Mouse (Mus musculus) fat pad, adult 2 months (tissue): ENCODE data around the gene Pcolce2.
"Not testable (repeated sequence)": the region's sequence is repeated elsewhere in the genome, so short reads cannot be mapped to it uniquely, and the experiment has no call there.

ENCODE experiments used
- DNase-seq: peaks from one replicate; pipeline ENCODE4 v3.0.0-alpha.2; 2011; ENCODE audit warnings: low read depth, low spot score; ENCODE audit errors: extremely low read depth

Gene Pcolce2

DNA sequence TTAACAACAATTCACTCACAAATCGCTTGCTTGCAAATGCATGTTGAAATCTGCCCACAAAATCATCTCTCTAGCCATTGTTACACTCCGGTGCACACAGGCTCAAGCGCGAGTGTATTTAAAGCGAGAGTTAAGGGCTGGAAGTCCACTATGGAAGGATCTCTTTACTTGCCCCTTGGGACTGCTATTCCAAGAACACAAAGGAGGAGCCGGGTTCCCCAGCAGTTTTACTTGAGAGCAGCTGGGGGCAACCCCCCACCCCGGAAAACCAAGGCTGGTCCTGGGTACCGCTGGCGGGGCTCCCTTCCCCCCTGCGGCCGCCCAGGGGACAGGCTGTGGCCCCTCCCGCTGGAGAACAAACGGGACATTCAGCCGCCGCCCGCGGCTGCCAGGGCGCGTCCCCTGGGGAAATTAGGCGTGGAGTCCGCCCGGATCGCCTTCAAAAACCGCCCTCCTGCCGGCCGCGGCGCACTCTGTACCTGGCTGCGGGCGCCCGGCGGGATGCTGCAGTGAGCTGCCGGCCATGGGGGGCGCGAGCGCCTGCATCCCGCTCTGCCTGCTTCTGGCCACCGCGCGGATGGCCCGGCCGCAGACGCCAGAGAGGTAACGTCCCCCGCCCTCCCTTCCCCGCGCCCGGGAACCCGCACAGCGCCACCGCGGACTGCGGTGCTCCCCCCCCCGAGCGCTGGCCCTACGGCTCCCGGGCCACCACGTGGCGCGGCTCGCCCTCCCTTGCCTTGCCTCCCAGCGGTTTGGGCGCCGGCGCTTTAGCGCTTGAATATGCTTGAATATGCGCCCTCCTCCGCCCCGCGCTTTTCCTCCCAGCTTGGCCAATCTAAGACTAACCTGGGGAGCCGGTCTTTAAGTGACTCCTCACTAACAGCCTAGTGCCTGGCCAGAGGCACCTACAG, at the start of gene Pcolce2:
TSS of gene Pcolce2 (plus strand) at position 331 of the 911 bp plus-strand sequence.
- no peak for DNase-seq

DNA sequence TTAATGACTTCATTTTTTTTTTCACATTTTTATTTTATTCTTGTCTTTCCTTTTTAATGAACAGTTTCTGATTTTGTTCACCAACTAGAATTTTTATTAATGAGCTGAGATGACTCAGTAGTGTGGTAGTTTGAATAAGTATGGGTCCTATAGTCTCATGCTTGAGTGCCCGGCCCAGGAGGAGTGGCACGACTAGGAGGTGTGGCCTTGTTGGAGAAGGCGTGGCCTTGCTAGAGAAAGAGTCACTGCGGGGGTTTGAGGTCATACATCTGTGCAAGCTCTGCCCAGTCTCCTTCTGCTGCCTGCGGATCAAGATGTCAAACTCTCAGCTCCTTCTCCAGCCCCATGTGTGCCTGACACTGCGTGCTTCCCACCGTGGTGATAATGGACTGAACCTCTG, 49.3 kb upstream of the Pcolce2 start:
- no peak for DNase-seq

DNA sequence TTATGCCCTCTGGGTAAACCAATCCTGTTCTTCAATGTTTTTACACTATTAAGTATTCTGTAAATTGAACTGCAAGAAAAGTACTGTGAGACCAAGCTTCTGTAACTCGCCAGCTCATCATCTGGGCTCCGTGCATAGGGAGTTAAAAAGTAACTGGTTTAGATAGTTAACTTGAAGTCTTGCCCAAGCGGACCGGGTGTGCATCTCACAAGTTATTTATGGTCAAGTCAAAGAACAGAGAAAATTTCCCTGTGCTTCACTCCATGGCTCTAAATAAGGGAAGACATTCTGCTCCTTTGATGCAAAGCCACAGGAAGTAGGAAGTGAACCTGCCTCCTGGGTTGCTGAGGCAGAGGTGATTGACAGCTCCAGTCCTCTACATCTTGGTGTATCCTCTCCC, 43.1 kb upstream of the Pcolce2 start:
- DNase-seq = no peak

DNA sequence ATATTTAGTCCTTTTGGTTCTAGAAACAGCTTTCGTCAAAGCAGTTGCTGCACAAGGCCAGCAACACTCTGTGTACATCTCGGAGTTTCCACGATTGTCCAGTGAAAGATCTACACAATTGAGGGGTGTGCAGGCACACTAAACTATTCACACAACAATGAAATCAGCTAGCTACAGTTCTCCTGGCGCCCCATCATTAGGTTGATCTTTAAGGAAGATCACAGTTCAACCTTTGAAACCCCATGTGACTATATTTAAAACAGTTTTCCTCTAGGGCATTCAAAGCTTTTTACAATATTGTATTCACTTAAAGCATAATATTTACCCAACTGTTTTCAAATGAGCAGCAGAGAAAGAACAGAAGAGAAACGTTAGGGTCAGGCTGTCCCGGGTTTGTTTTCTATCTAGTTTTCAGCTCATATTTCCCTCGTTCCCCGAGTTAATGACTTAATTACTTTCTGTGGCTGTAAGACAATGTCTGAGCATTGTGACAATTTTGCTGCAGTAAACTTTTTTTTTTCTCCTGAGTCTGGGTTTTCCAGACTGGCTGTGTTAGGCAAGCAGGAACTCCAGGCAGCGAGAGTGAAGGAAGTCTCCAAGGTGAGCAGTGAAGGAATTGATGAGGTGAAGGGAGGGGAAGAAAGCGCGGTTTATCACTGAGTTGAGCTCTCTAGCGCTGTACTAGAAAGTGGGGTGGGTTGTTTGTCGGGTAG, 39.8 kb upstream of the Pcolce2 start:
- DNase-seq = no peak

DNA sequence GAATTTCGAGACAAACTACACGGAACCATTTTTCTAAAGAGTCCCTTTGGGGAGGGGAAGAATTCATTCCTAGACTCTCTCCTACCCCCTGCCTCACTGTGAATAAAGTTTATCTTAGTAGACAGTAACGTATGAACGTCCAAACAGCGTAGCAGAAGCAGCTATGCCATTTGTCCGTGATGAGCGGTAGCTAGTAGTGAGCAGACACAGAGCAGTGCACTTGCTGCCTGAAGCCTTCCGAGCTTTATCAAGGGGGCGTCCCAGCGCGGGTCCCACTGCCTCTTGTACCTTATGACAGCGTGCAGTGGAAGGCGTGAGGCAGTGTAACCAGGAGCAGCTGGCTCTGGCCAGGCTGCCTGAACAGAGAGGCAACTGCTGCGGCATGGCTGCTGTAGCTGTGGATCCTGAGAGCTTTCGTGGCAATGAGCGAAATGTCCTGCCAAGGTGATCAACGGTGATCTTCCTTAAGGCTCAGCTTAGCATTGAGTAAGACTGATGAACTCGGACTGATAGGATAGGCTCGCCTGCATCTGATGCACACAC, 39.2 kb upstream of the Pcolce2 start:
- peak; percentile 10 for DNase-seq

DNA sequence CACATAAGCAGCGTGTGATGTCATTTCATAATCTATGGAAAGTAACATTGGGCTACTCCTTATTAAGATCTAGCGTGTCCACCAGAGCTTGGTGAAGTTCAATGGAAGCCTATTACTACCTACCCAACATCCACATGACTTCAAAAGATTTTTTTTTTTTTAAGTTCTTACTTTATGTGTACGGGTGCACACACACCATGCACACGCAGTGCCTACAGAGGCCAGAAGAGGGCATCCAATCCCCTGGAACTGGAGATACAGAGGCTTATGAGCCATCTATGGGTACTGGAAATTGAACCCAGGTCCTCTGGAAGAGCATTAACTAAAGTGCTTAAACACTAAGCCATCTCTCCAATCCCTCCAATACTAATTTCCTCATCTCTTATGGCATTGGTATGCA, 38.0 kb upstream of the Pcolce2 start:
- no peak for DNase-seq

DNA sequence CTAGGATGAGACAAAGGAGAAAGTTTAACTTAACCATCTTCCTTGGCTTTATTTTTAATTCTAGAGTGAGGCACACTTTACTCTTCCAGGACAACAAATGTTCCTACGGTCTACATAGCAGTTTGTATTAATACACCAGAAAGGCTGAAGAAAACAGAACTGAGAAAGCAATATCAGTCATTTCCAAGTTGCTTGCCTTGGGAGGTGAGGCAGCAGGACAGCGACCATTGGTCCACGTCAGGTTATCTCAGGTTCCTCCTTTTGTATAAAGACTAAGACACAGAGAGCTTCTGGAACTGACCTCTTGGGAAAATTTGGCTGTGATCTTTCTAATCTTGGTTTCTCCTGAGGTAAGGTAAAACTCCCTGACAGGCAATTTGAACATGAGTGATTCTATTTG, 34.6 kb upstream of the Pcolce2 start:
- DNase-seq = no peak

DNA sequence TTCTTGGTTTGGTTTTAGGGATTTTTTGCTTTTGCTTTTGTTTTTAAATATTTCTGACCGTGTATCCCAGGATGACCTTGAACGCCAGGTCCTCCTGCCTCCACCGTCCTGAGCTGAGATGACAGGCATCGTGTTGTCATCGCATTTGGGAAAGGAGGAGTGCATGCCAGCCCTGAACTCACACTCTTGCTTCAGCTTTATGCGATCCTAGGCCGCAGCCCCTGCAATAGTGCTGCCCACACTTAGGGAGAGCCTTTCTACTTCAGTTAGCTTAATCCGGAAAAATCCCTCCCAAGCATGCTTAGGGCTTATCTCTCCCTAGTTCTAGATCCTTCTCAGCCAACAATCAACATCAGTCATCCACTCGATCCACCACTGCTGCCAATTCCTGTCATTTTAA, 34.1 kb upstream of the Pcolce2 start:
- DNase-seq = no peak

DNA sequence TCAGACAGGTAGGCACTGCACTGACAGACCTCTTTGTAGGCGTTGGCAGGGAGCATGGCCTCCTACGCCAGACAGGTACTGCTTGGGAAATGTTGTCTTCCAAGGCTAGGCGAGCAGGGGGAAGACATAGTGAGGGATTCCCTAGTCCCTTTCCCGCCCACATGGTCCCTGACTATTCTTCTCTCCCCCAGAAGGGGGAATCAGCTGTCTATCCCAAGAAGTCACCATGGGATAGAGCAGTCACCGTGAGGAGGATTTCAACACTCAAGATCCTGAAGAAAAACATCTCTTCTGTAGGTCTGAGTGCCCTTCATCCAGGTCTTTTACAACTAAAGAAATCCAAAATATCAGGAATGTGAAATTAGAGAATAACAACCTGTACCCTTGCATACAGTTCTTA, 30.2 kb upstream of the Pcolce2 start:
- no peak for DNase-seq

DNA sequence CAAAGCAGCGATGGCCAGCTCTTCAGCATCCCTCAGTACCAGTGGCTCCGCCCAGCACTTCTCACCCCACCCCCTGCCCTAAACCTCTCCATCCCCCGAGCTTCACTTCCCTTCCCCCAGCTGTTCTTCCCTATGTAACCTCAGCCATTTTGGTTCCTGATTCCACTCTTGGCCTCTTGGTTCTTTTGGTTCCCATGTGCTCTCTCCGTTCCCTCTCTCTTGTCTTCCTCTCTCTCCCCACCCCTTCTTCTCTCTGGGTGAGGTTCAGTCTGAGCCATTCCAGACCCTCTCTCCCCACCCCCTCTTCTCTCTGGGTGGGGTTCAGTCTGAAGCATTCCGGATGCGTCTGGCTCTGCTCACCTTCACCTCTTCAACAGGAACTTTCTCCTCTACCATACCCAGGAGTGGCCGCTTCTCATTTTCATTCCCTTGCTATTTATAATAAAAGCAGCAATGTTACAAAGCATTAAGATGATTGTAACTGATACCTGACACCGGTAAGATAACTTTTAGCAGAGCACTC, 25.1 kb upstream of the Pcolce2 start:
- no peak for DNase-seq

DNA sequence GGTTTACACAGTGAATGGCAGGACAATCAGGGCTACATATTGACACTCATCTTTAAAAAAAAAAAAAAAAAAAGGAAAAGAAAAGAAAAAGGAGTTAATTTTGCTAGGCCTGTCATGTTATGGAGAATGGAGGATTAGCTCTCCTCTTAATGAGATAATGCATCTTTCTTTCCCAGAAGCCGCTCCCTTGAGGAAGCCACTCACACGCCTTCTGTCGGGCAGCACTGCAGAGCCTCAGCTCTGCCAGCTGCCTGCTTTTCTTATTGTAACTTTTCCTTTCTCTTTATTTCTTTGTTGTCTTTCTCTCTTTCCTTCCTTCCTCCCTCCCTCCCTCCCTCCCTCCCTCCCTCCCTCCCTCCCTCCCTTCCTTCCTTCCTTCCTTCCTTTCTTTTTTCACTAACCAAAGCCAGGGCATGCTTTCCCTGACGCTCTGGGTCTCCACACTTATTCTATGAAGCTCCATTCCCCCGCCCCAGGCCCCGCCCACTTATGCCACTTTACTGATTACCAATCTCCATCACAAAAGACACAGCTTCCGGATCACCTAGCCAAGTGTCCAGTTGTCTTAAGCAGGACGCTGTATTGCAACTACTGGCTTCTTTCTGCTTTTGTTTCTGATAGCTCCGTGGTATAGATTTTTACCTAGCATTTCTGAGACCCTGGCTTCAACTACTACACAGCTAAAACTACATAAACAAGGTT, 23.8 kb upstream of the Pcolce2 start:
- no peak for DNase-seq

DNA sequence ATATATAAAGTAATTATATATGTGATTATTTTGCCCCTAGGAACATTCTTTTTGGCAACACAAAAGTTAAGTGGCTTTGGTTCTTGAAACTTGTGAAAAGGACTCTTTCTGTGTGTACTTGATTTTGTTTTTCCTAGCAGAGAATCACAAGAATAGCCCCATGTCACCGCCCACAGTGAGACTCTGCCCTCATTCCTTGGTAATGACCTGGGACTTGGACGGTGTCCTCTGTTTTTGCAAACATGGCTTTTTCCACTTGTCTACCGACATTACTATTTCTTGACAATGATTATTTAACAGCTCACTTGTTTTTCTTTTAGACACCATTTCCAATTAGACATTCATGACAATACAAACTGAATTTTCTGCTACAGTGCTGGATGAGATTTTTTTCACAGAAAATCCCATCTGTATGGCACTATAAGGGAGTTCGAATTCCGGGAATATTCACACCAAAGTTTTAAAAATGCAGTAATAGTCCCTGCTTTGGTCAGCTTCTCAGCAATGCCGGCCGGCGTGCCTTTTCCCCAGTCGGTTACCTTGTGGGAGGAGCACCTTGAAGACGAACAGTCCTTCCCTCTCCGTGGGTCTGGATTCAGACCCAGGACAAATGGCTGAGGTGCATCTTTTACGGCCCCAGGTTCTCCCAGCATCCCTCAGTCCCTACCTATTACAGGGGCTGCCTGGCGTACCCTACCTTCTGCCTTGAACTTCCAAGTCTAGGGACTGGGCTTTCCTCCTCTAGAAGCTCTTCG, 22.4 kb upstream of the Pcolce2 start:
- DNase-seq = no peak

DNA sequence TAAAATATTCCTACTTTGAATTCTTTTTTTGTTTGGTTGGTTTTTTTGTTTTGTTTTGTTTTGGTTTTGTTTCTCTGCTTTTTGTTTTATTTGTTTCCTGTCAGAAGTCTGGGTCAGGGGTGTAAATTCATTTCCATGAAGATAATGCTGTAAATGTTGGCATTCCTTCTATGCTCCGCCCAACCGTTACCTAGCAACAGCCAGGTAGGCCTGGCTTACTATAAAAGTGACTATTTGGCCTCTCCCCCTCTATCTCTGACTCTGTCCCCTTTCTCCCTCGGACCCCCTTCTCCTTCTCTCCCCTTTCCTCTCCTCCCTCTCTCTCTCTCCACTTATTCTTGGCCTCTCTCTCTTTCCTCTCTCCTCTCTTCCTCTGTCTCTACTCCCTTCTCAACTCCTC, 21.4 kb upstream of the Pcolce2 start:
- no peak for DNase-seq

DNA sequence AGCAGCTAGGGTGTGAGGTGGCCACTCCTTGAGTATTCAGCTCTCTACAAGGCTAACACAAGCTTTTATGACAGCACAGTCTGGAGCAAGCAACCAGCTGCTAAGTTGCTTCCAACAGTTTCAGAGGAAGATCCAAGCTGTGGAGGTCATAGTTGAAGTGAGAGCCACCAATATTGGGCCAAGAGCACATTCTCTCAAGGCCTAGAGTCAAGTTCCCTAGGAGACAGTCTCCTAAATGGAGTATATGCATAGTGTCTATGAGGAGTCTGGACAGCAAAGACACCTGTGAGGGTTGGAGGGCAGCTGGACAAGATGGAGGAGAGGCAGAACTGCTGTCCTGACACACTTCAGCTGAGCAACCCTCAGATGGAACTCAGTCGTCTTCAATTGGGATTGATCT, 18.8 kb upstream of the Pcolce2 start:
- DNase-seq = no peak

DNA sequence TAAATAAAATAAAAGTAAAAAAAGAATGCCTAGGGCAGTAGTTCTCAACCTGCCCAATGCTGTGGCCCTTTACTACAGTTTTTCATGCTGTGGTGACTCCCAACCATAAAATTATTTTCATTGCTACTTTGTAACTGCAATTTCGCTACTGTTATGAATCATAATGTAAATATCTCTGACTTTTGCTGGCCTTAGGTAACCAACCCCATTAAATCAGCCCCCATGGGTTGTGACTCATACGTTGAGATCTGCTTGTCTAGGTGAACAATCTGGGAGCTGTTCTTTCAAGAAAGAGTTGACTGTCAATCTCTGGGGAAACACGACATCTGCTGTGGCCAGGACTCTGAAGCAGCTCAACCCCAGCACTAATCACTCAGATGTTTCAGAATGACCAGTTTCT, 13.3 kb upstream of the Pcolce2 start:
- DNase-seq = no peak

DNA sequence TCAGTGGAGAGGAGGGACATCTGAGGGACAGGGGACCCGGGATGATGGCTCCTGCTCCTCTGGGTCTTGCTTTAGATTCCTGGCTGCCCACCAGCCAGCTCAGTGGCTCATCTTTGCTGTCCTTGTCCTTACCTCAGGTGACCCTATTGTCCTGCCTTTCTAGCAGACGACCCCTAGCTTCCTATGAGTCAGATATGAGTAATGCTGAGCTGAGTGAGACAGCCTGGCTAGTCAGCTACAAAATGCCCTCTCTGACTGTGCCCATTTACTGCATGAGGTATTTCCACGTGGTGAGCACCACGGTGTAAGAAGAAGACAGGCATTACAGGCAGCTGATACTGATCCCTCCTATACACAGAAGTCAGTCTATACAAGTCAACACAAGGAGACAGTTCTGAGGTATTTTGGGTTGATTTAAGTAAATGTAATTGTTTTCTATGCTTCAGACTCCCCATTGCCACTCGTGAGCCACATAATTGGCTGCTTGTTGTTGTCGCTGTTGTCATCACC, 8.9 kb upstream of the Pcolce2 start:
- no peak for DNase-seq

DNA sequence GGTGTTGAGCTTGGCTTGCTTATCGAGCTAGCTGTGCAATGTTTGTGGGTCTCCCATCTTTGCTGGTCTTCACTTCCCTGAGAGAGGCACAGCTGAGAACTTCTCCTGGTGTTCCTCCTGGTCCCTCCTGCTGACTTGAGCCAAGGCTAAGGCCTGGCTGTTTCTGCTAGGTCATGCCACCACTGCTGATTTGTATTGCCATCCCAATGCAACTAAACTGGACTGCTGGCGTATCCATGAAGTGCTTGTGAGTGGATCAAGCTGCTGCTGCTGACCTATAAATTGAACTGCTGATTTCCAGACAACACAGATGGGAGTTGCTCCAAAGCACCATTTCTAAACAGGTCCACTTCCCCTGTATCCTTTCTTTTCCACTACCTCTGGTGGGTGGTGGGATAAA, 7.8 kb upstream of the Pcolce2 start:
- not testable (repeated sequence) for DNase-seq

DNA sequence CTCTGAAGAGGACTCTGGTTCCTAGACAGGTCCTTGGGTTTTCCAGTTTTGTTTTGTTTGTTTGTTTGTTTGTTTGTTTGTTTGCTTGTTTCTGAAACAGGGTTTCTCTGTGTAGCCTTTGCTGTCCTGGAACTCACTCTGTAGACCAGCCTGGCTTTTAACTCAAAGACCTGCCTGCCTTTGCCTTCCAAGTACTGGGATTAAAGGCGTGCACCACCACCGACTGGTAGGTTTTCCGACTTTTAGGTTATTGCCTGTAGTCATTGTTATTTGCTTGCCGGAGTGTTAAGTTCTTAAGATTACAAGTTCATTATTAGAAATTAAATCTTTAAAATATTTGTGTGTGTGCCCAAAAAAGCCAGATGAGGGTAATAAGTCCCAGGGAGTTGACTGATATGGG, 1.0 kb upstream of the Pcolce2 start:
- DNase-seq = no peak

DNA sequence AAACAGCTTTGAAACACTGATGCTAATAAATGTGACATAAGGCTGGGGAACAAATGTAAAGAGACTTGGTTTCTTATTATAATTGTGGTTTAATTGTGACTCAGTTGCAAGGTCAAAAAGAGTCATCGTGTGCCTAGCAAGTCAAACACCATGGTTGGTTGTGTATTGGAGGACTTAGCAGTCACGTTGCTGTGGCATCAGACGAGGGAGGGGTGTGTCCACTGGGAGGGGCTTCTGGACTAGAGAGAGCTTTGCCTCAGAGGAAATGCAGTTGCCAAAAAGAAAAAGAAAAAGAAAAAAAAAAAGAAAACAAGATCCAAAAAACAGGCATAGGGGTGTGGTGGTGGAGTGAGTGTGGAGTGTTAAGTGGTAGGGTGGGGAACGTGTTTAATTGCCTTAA, 2.5 kb downstream of the Pcolce2 start:
- no peak for DNase-seq

DNA sequence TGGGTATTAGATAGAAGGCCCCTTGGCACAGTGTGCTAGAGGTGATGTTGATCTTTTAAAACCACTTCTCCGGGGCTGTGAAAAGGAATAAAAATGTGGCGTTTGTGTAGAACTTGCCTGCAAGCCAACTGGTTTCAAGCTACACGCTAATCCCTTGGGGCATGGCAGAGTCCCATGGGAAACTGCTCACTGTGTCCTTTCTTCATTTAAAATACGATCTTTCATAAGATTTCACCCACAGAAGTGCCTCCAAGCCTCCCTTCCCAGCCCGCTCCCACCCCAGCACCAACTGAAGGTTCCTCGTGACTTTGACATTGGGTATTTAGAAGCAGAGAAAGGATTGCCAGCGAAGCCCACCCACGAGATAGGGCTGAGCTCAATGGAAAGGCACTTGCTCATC, 8.5 kb downstream of the Pcolce2 start:
- no peak for DNase-seq
